Mouse (Mus musculus): Measurements from ENCODE around the gene Asxl1. TPM values are rescaled to one million over a fixed set of nuclear protein-coding genes. Genes with fewer than 3 reads are reported as not detected.

Asxl1 gene
- polyA plus RNA-seq (2012; rRNA removed) = 21.4 and 23.1 TPM in 2 replicates

DNA sequence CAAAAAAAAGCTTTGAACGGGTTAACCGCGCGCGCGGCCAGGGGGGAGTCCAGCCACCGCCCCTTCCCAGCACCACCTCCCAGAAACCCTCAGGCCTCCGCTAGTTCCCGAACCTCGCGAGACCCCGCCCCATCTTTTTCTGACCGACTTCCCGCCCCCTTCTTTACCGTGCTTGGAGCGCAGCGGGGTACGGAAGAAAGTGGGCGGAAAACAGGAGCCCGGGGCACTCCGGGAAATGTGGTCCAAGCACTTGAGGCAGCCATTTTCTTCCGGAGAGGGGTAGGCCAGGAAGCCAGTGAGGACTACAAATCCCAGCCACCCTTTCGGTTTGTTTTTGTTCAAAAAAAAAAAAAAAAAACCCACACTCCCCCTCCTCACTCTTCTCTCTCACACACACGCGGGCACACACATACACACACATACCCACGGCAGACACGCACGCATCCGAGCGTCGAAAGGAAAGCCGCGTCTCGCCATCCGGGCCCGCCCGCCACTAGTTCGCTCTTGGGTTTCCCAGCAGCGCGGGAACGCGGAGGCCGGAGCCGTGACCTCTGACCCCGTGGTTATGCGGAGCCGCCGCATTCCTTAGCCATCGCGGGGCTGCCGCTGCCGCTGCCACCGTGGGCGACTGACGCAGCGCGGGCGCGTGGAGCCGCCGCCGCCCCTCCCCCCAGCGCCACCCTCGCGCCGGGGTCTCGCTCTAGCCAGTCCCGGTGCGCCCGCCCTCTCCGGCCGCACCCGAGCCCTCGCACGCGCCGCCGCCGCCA is at the start of gene Asxl1:
Gene Asxl1, plus strand, starts transcription at position 376 of the 767 bp plus-strand sequence.
- DNase-seq (ENCODE audit: extremely low spot score in 1 of 2, low spot score in 1 of 2) = peak; percentile 97

DNA sequence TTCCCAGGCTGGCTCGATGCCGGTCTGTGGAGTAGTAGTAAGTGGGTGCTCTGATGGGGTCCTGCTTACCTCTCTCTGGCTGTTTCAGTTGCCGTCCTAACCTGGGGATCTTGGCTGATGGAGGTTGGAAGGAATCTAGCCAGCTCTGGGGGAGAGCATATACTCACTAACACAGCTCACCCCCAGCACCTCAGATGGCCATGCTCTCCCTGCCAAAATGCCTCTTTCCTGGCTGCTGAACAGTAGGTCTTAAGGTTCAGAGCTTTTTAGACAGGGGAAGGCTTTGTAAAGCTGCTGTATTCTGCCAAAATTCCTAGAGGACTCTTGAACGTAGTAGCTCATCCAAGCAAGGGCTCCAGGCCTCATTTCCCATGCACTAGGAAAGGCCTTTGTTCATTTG is 47.9 kb upstream of the Asxl1 start:
- DNase-seq (ENCODE audit: extremely low spot score in 1 of 2, low spot score in 1 of 2) = no peak

DNA sequence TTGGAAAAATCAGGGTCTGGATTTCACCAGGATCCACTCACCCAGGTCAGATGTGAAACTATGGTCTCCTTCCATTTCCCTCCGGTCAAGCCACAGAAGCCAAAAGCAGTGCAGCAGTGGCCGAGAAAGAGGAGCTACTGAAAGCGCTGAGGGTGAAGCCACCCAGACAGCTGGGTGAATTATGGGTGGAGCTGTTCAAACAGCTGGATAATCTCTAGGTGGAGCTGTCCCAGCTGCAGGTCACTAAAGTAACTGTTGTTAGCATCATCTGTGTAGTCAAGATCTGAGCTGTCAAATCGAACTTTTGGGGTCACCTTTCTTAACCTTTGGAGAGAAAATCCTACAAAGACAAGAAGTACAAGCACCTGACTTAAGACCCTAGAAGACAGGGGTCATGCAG is 47.2 kb upstream of the Asxl1 start:
- no peak for DNase-seq (ENCODE audit: extremely low spot score in 1 of 2, low spot score in 1 of 2)

DNA sequence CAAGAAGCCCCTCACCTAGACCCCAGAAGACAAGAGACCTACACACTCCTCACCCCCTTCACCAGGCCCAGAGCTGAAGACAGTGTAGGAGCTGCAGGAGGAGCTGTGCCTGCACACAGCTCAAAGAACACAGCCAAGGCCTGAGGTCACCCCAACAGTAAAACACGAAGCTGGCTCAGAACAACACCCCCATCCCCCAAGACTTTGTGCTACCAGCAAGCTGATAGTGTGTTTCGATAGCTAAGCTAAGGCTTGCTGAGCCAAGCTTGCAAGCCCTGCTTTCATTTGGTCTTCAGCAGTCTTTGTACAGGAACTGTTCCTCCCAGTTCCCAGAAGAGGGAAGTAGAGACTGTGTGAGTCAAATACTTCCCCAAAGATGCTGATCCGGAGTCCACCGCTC is 46.8 kb upstream of the Asxl1 start:
- DNase-seq (ENCODE audit: extremely low spot score in 1 of 2, low spot score in 1 of 2) = no peak

DNA sequence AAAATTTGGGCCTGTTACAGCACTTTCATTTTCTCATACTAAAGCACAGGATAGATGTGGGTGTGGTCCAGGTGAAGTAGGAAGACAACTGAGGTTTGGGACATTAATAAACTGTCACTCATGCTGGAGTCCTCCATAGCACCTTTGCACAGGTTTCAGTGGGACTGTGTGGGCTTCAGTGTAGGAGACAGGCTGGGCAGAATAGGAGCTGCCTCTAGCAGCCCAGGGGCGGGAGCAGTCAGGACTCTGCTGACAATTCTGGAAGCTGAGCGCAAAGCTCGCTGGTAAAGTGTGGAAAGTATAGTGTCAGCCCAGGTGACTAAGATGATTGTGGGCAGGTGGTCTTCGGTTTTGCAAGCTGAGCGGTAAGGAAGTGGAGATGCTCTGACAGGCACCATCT is 44.5 kb upstream of the Asxl1 start:
- DNase-seq (ENCODE audit: extremely low spot score in 1 of 2, low spot score in 1 of 2) = no peak

DNA sequence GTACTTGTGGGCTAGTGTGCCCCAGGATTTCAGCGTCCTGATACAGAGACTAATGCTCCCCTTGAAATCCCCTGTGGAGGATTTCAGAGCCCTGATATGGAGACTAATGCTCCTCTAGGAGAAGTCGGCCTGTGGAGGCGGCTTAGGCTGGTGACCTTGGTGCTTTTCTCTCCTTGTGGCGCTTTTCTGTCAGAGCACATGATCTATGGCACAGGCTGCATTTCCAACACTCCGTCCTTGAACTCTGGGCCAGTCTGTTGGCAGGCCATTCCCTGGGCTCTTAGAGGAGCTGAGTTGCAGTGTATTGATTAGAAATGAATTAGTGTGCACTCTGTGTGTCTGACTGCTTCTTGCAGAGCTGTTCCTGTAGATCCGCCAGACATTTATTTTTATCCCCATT is 40.4 kb upstream of the Asxl1 start:
- DNase-seq (ENCODE audit: extremely low spot score in 1 of 2, low spot score in 1 of 2) = no peak

DNA sequence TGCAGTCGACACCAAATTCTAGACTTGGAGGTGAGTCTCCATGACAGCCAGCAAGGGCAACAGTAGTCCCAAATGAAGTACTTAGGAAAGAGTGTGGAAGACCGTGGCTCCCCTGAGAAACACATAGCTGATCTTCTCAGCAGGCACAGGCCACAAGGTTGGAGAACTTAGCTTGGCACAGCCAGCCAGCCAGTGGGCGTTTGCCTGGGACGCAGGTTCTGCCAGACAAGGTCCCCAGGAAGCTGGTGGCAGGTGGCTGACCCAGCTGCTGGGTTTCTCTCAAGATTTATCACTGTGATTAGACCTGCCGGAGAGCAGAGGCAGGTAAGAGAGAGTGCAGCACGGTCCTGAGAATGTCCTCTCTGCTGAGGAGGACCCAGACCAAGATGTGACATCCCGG is 37.0 kb upstream of the Asxl1 start:
- no peak for DNase-seq (ENCODE audit: extremely low spot score in 1 of 2, low spot score in 1 of 2)

DNA sequence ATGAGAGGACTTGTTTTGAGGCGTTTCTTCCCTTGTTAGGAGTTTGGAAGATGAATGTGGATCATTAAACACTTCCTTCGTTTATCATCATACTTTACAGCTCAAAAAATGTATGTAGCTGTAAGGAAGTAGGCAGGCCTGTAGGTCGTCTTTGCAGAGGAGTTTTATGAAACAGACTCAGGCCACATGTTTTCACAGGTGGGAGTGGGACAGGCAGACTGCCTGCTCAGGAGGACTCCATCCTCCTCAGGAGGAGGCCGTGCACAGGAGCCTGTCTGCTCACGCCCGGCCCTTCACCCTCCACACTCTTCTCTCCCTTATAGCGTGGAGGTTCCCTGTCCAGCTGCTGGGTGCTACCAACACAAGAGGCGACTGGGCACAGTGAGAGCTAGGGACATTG is 36.5 kb upstream of the Asxl1 start:
- DNase-seq (ENCODE audit: extremely low spot score in 1 of 2, low spot score in 1 of 2) = no peak

DNA sequence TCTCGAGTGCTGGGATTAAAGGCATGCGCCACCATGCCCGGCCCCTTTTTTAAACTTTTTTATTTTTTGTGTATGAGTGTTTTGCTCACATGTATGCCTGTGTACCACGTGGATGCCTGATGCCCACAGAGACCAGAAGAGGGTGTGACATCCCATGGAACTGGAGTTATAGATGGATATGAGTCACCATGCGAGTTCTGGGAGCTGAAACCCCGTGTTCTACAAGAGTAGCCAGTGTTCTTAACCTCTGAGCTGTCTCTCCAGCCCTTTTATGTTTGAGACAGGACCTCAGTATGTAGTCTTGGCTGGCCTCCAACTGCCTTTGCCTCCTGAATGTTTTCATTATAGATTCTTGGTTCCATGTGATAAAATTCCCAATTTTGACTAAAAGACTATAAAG is 35.4 kb upstream of the Asxl1 start:
- no peak for DNase-seq (ENCODE audit: extremely low spot score in 1 of 2, low spot score in 1 of 2)

DNA sequence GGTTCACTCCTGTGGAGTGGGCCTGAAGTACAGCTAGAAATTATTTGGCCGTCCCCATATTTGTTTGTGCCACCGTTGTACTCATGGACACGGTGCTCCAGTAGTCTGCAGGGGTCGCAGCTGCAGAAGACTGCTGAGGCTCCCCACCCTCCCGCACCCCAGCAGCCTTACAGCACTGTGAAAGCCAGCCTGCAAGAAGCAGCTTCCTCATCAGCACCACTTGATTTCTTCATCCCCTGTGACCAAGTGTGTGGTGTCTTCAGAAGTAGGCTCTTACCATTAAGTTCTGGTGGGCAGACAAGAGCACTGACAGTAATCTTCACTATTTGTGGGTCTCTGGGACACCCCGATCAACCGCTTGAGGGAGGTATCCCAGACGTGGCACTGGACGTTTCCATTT is 32.7 kb upstream of the Asxl1 start:
- DNase-seq (ENCODE audit: extremely low spot score in 1 of 2, low spot score in 1 of 2) = no peak

DNA sequence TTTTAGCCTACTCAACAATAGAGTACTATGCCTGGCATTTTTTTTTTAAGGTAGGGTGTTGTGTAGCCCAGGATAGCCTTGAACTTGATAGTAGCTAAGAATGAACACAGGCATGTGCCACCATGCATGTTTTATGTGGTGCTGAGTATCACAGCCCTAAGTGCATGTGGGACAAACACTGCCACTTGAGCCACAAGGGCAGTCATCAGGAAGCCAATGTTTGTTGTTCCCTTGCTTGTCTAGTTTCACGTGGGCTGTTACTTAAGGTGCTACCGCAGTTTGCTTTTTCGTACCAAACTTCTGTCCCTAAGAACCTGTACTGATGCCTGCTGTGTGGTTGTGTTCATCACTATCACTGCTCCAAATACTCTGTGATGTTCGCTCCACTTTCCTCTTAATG is 27.2 kb upstream of the Asxl1 start:
- DNase-seq (ENCODE audit: extremely low spot score in 1 of 2, low spot score in 1 of 2) = no peak

DNA sequence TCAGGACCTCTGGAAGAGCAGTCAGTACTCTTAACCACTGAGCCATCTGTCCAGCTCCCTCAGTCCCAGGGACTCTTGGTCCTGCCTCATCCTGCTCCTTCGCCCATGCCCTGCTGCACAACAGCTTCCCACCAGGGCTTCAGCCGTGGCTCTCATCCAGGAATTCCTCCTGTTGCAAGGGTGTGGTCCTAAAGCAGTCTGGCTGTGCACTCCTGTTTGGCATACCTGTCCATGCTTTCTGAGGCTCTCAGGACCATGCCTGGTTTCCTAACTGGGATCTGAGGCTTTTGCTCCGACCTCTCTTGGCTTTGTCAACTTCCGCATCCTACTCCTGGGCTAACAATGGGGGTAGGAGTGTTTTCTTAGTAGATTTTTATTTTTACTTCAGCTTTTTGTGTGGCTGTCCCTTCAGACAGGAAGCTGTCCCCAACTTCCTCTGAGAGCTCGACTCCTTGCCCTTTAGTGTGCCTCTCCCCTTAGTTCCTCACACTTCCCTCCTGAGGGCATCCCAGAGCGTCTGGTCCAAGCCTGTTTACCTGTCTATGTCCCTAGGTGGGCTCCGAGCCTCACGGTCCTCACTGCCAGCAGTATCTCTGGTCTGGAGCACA is 26.5 kb upstream of the Asxl1 start:
- DNase-seq (ENCODE audit: extremely low spot score in 1 of 2, low spot score in 1 of 2) = no peak

DNA sequence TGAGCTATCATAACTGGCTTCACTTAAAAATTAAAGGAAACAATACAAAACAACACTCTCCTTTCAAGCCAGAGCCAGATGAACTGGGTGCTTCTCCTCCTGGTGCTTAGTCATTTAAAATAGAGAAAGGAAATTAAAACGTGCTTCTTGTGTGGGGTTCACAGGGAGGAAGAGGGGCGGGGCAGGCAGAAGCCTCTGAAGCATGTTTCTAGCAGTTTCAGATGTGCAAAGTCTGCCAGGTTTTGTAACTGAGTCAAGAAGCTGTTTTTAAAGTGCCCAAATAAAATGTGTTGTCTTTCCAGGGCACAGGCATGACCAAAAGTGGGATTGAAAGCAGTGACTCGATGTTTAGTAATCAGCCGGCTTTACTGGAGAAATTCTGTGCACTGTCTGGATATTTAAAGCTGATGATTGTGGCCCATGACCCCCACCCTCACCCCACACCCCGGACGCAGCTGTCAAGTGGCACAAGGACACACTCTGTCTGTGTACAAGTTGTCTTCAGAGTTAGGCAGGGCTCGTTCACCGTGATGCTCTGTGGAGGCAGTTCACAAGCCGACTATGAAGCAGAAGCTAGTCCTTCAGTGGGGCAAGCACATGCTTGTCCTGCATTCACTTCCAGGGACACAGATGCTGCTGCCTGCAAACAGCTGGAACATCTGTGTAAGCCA is 19.8 kb upstream of the Asxl1 start:
- no peak for DNase-seq (ENCODE audit: extremely low spot score in 1 of 2, low spot score in 1 of 2)

DNA sequence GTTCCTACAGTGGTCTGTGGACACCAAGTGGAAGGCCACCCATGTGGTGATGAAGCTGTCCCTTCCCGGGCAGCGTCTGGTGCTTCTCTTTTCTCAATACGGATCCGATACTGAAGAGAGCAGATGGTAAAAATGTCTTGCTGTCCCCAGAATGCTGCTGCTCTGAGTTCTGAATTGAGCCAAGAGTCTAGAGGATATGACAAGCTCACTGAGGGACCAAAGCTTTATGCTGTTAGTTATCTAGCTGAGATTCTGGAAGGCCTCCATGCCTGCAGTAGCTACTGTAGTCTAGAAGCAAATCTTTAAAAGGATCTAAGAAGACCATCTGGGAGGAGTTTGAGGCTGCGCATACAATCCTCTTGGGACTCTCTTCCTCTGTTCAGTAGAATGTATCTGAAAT is 13.4 kb upstream of the Asxl1 start:
- no peak for DNase-seq (ENCODE audit: extremely low spot score in 1 of 2, low spot score in 1 of 2)

DNA sequence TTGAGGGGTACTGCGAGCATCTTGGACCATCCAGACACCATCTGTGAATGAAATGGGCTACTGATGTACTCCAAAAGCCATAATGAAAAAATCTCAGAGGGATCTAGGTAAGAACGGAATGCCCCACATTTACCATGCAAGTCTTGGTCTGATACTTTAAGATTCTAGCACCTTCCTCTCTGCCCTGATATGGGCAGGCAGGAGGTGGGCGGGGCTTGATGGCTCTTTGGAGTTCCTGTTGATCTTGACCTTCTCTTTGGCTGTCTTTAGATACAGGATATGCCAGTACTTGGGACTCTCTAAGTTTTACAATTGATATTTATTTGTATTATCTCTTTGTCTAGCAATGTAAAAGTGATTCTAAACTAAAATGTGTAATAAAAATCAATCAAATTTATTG is 12.6 kb upstream of the Asxl1 start:
- DNase-seq (ENCODE audit: extremely low spot score in 1 of 2, low spot score in 1 of 2) = no peak

DNA sequence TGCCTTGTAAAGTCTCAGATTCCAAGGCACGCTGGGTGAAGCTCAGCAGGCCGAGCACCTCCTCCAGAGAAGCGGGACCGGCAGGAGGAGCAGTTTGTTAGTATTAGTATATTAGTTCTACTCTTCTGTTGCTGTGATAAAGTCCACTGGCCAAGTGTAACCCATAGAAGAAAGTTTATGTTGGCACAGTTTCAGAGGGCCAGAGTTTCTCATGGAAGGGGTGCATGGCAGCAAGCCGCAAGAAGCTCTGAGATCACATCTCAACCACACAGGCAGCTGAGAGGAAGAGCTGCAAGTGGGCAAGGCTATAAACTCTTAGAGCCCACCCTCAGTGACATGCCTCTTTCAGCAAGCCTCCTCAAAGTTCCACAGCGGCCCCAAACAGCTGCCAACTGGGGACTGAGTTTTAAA is 11.8 kb upstream of the Asxl1 start:
- no peak for DNase-seq (ENCODE audit: extremely low spot score in 1 of 2, low spot score in 1 of 2)

DNA sequence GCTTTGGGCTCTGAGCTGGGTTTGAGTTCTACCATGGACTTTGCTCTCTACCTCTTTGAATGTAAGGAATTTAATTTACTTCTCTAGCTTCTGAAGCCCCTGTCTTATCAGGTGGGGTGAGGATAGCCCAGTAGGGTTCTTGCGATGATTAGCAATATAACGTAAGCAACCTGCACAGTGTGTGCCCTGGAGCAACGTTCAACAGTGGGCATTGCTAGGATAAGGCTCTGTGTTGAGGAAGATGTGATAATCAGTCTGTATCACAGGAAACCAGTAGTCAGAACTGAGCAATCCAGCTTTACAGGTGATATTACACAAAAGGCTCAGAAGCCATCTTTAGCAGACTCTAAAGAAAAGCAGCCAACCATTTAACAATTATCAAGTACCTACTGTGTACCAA is 11.3 kb upstream of the Asxl1 start:
- DNase-seq (ENCODE audit: extremely low spot score in 1 of 2, low spot score in 1 of 2) = no peak

DNA sequence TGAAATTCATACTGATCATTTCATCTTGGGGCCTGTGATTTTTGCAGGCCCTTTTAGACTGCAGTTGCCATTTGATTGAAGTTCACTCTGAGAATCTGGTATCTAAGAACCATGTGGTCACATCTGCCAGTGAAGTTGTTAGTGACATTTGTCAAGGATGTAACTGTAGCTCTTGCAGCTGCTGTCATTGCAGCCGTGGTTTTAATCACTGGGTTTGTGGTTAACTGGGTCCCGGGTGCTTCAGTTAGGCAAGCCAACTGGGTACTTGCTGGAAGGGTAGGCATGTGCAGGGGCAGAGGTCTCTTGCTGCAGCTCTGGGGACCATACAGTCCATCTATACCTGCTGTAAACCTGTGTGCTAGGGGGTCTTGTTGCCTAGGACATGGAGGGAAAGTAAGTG is 9.5 kb upstream of the Asxl1 start:
- no peak for DNase-seq (ENCODE audit: extremely low spot score in 1 of 2, low spot score in 1 of 2)

DNA sequence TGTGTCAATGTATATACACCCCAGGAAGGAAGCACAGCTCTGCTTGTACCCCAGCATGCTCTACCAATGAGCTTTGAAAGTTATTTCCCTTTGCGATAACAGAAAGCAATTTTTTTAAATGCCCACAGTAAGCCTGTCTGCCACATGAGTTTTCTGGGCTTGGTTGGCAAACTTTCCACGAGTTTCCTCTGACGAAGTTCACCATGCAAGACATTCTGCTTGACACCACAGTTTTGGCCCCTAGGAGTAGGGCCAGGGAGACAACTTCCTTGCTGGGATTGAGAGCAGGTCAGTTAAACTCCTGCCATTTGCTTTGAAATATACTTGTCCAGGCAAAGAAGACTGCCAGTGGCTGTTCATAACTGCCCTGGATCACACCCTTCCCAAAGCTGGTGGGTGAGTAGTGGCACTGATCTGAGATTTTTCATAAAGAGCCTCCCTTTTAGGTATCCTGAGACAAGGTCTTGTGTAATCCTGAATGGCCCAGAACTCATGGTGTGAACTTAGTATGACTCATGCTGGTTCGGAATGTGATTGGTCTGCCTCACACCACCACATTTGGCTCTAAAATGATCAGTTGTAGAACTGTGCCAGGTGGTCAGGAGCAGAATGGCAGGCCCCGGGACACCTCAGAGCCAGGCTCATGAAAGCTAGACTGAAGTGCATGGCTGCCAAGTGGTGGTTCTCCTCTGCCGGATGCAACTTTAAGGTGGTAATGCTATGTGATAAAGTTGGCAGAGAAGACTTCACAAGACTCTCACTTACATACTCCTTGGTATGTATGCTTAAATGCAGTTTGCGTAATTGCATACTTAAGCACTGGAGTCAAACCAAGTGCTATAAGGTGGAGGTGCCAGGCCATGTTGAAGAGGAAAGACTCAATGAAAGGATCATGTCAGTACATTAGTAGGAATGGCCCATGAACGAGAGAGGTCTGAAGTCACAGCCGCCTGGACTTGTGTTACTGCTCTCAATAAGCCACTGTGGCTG is 7.0 kb upstream of the Asxl1 start:
- no peak for DNase-seq (ENCODE audit: extremely low spot score in 1 of 2, low spot score in 1 of 2)

DNA sequence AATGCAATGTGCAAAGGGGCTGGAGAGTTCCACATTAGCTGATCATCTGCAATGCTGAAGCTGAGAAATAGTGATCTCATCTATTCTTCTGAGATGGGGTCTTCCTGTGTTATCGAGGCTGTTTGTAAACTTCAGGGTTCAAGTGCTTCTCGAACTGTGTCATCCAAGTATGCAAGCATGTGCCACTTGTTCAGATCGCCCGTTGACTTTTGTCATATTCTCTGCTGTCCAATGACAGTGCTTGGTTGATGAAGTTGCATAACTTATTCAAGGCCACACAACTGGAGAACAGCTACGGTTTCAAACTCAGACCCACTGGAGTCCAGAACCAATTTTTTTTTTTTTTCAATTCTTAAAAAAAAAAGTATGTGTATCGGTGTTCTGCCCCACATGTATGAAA is 3.5 kb upstream of the Asxl1 start:
- DNase-seq (ENCODE audit: extremely low spot score in 1 of 2, low spot score in 1 of 2) = no peak

DNA sequence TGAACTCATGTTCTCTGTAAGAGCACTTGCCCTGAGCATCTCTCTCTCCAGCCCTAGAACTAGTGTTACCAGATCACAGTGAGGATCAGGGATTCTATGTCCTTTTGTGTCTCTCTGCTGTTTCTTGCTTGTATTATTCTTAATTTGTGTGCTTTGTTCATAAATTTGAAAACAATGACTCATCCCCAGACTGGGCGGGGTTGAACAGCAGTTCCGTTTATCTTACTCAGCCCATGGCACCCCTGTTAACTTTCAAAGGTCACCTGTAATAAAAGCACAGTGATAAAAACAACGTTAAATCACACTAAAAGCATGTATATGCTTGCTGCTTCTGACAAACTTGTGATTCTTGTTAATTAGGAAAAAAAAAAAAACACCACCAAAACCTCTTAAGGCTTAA is 3.0 kb upstream of the Asxl1 start:
- no peak for DNase-seq (ENCODE audit: extremely low spot score in 1 of 2, low spot score in 1 of 2)

Data from frontal cortex, adult 2 months (tissue).